Mouse (Mus musculus) gastrocnemius, postnatal 4 days (tissue): ENCODE results near the gene Per1. TPM values are rescaled to one million over a fixed set of nuclear protein-coding genes. Genes with fewer than 3 reads are reported as not detected.

Source experiments
- DNase-seq, 2 experiments: peaks; one replicate each; pipeline ENCODE4 v3.0.0; 2021 to 2022; ENCODE audit warnings: low spot score in 2 of 2, mixed read lengths in 2 of 2
- total RNA-seq, 2 experiments: library from RNA; stranded (reverse); gene quantifications; 2 replicates each; pipeline ENCODE4 v1.2.3; 2021

Per1 gene
- total RNA-seq, 2 experiments from 2014 or later: 32.1 to 49.3 TPM

GRCm38 (mm10) chr11:69111051-69111810, 16.2 kb downstream of the Per1 start:
- no peak for DNase-seq

DNA sequence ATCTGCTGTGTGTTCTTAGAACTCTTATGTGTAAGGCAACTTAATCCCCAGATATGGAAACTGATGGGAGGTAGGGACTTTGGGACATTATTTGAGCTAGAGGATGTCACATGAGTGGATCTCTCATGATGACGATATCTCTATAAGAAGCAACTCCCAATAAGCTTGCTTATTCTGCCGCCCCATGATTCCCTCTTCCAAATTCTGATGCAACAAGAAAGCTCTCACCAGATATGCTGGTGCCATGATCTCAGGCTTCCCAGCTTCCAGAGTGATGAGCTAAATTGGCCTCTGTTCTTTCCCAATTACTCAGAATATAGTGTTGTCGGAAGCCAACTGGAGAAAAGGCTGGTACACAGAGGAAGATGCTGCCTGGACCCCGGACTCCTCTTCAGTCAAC, 16.8 kb downstream of the Per1 start:
- DNase-seq: no peak

DNA sequence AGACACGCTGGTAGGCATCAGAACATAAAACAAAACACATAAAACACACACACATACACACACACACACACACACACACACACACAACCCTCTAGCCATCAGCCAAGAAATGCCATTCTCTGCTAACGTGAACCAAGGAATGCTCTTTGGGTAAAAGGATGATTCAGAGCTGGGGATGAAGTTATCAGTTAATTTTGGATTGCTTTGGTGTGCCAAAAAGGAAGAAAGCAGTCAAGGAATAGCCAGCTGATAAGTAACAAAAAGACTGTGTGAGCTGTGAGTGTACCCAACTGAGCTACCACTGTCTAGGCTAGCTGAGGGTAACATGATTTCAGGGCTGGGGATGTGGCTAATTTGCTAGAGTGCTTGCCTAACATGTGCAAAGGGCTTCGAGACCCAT, 19.0 kb downstream of the Per1 start:
- DNase-seq: no peak

DNA sequence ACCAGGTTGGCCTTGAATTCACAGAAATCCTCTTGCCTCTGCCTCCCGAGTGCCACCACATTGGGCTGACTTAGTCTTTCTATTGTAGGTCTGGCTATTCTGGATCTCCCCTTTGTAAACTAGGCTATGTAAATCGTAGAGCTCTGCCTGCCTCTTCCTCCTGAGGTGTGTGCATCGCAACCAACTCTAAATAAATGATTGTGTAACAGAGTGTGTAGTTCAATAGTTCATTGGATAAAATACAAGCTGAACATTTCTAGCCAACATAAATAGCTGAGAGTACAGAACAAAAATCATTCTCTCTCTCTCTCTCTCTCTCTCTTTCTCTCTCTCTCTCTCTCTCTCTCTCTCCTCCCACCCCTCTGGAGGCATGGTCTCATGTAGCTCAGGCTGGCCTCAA, 19.6 kb downstream of the Per1 start:
- DNase-seq: no peak

DNA sequence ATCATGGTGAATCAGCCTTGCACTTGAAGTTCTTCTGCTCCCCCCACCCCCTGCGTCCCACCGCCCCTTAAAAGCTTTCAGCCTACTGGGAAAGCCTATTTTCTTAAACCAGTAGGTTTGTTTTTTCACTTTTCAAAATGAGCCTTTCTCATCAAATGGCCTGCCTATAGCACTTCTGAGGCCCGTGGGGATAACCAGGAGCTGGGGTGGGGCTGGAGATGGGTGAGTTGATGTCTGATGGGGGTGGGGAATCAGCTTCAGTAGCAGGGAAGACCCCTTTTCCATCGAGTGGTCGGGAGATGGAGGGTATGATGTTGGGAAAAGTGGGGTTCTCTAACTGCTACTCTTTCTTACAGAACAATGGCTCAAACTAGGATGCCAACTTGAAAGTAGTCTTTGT, 21.8 kb downstream of the Per1 start:
- no peak for DNase-seq

- DNase-seq: peak in 1 of 2 experiments; percentile 48
These were observed 23.0 kb downstream of the Per1 start for GRCm38 (mm10) chr11:69117737-69118695.

DNA sequence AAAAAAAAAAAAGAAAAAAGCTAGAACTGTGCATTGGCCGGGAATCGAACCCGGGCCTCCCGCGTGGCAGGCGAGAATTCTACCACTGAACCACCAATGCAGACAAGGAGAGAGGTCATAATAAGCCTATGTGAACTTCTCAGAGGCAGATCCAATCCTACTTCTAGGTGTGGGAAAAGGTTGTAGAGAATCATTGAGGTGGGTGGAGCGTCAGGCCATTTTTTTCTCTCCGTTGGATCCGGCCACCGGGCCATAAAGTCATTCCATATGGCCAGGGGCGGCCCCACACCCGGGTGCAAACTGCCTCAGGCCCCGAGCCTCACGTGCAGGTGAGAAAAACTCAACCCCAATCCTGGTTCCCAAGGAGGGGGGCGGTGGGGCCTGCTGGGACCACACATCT, 23.7 kb downstream of the Per1 start:
- peak; percentile 58 to 72 for DNase-seq

- DNase-seq: no peak
These were observed 24.6 kb downstream of the Per1 start for GRCm38 (mm10) chr11:69119446-69120155.

DNA sequence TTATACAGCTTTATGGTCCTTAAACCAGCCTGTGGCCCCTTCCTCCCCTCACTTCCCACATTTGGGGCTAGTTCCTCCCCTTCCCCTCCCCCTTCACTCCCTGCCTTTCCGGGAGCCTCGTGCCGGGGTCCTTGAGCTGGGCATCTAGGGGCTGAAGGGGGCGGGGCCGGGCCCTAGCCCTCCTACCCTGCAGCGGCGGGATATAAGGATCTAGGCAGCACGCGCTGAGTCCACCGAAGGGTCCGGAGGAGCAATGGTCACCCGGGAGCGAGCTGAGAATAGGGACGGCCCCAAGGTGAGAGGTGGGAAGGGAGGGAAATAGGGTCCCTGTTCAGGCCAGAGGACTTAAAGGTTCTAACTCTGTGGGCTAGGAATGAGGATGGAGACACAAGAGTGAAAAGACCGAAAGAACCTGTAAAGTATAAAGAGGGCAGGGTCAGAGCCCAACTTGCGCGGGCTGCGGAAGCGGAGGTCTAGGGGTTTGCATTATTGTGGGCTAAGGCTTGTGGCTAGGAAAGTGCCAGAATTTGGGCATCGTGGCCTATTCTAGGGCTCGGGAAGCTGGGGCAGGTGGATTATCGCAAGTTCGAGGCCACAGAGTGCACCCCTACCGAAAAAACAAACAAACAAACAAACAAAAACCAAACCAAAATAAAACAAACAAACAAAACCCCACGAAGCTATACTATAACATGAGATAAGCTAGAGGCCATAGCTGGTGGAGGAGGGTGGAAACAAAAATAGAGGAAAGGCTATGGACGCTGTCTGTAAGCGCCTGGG, 25.4 kb downstream of the Per1 start, which contains the start of gene Hes7:
Gene Hes7 (plus strand): TSS at position 184 of the 780 bp plus-strand sequence.
- no peak for DNase-seq

DNA sequence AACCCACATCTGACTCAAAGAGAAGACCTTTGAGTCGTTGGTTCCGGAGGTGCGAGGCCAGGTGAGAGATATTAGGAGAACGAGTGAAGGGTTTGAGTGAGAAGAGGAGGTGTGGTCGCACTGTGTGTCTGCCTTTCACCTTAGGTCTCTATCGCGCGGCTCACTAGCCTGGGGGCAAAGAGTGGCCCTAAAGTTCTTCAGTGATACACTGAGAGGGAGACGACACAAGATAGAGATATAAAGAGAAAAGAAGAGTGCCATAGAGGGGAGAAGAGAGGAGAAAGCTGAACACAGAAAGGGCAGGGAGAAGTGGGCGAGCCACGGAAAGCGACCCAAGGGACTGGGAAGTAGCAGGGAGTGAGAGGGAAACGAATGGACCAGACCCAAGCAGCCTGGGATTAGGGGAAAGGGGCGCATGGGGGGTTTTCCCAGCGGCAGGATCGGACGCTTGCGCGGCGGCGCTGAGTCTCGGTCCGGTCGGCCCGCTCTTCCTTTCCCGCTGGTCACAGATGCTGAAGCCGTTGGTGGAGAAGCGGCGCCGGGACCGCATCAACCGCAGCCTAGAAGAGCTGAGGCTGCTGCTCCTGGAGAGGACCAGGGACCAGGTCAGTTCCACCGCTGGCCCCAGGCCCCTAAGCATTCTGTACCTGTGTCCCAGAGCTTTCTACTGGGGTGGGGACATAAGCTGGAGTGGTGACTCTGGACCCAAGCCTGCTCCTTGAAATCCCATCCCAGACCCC, 26.2 kb downstream of the Per1 start:
- no peak for DNase-seq

DNA sequence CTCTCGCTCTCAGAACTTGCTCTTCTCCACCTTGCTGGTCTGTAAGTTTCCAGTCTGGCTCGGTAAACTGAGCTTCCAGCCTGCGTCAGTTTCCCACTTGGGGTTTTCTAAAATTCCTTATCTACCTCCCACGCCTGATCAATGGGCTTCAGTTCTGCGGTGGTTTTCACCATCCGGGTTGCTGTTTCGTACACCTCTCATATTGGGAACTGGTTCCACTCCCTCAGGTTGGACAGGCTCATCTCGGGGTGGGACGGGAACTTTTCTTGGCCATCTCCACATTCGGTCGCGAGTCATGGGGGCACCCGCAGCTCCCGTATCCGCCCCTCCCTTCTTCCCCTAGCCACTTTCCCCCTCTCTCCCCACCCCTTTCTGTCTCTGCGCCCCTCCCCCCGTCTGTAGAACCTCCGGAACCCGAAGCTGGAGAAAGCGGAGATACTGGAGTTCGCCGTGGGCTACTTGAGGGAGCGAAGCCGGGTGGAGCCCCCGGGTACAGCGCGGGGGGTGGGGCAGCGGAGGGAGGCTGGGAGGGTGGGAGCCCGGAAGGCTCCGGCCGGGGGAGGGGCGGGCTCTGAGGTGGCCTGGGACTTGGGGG, 26.8 kb downstream of the Per1 start:
- DNase-seq: no peak

DNA sequence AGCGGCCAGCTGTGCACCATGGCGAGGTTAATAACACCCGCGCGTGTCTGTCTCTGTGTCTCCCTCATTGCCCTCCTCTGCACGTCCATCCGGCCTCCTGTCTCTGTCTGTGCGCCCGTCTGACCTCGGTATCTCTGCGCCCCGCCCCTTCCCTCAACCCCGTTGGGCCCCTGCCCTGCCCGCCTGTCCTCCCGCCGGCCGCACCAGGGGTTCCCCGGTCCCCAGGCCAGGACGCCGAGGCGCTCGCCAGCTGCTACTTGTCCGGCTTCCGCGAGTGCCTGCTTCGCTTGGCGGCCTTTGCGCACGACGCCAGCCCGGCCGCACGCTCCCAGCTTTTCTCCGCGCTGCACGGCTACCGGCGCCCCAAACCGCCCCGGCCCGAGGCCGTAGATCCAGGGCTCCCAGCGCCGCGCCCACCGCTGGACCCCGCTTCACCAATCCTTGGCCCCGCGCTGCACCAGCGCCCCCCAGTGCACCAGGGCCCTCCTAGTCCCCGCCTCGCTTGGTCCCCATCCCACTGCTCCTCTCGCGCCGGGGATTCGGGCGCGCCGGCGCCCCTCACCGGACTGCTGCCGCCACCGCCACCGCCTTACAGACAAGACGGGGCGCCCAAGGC, 27.4 kb downstream of the Per1 start, which contains the start of gene 9130213A22Rik:
Gene 9130213A22Rik (minus strand): TSS at position 254 of the 616 bp plus-strand sequence.
- DNase-seq: peak; percentile 86 to 91

DNA sequence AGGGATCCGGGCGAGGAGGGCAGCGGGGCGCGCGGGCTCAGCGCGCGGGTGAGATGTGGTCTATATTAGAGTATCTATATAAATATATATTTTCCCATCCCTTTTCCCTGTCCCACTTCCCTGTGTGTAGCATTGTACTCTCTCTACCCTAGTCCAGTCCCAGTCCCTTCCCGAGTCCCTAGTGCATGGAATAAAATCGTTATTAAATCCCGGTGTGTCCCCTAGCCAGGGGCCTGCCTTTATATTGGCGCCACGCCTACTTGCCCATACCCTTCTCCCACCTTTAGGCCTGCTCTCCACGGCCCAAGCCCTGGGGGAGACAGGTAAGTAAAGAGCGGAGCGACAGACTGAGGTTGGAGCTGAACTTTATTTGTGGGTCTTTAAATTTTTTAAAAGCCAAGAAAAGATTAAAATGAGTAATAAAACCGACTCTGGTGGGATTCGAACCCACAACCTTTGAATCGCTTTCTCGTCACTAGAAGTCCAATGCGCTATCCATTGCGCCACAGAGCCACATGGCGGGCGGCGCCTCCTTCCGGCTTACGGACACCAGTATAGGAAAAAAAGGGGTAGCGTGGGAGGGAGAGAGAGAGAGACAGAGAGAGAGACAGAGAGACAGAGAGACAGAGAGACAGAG, 28.2 kb downstream of the Per1 start:
- DNase-seq: peak; percentile 78 to 87

GRCm38 (mm10) chr11:69123693-69124497, 28.9 kb downstream of the Per1 start:
- peak; percentile 64 to 84 for DNase-seq

GRCm38 (mm10) chr11:69124498-69124847, 29.5 kb downstream of the Per1 start:
- peak in 1 of 2 experiments; percentile 59 for DNase-seq

- peak in 1 of 2 experiments; percentile 66 for DNase-seq
These were observed 30.2 kb downstream of the Per1 start for GRCm38 (mm10) chr11:69125041-69125851.

DNA sequence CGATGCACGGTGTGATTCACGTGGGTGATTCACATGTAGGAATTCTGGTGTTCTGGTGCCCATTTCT, 30.7 kb downstream of the Per1 start, which contains the start of gene Aloxe3:
Gene Aloxe3 (plus strand): TSS at position 45 of the 67 bp plus-strand sequence.
- no peak for DNase-seq
